Mouse (Mus musculus): ENCODE measurements around the gene Sds. TPM values are rescaled to one million over a fixed set of nuclear protein-coding genes. Genes with fewer than 3 reads are reported as not detected.
"Not testable (repeated sequence)": the region's sequence is repeated elsewhere in the genome, so short reads cannot be mapped to it uniquely, and the experiment has no call there.

Gene Sds
- total and polyA plus RNA-seq, 3 experiments = not detected

- peaks cover 12% of the 10 kb centered on the region for H3K4me1 ChIP-seq (ENCODE audit: insufficient read depth, low read depth, low read length)
- H3K9me3 ChIP-seq (replicated peaks) = no peaks in the 10 kb centered on the region
- H3K27me3 ChIP-seq (ENCODE audit: insufficient read depth, low read length) = no peaks in the 10 kb centered on the region
- no peak for TF ChIP-seq CTCF (IDR thresholded peaks at IDR 0.05; ENCODE audit: low read depth, low read length)
- TF ChIP-seq GATA1 (IDR thresholded peaks at IDR 0.05; ENCODE audit: borderline replicate concordance, low read length) = no peak
- TF ChIP-seq POLR2AphosphoS5 (IDR thresholded peaks at IDR 0.05; ENCODE audit: insufficient replicate concordance, low read depth, low read length) = no peak
- no peak for TF ChIP-seq GATA2 (IDR thresholded peaks at IDR 0.05; ENCODE audit: borderline replicate concordance, low read depth, low read length)
- no peak for TF ChIP-seq TAL1 (conservative IDR thresholded peaks at IDR 0.05; ENCODE audit: low read depth, low read length)
- peaks cover 85% of the 10 kb centered on the region for H3K36me3 ChIP-seq (replicated peaks)
- H3K4me3 ChIP-seq (ENCODE audit: low read depth, low read length) = no peak overlapping the region
- DNase-seq (ENCODE audit: low spot score) (no peak), ATAC-seq (ENCODE audit: extremely low read depth, insufficient number of reproducible peaks, low FRiP score, poor library complexity, severe bottlenecking) (no peak)
These were observed 20.7 kb downstream of the Sds start for GRCm38 (mm10) chr5:120497071-120497470.

GRCm38 (mm10) chr5:120499202-120499601, 22.9 kb downstream of the Sds start:
- ATAC-seq (ENCODE audit: extremely low read depth, insufficient number of reproducible peaks, low FRiP score, poor library complexity, severe bottlenecking) (no peak), DNase-seq (ENCODE audit: low spot score) (no peak)
- H3K4me1 ChIP-seq (ENCODE audit: insufficient read depth, low read depth, low read length) = peaks cover 22% of the 10 kb centered on the region
- H3K27me3 ChIP-seq (ENCODE audit: insufficient read depth, low read length) = no peaks in the 10 kb centered on the region
- no peak for TF ChIP-seq GATA2 (IDR thresholded peaks at IDR 0.05; ENCODE audit: borderline replicate concordance, low read depth, low read length)
- no peak for TF ChIP-seq TAL1 (conservative IDR thresholded peaks at IDR 0.05; ENCODE audit: low read depth, low read length)
- TF ChIP-seq CTCF (IDR thresholded peaks at IDR 0.05; ENCODE audit: low read depth, low read length) = no peak
- TF ChIP-seq GATA1 (IDR thresholded peaks at IDR 0.05; ENCODE audit: borderline replicate concordance, low read length) = no peak
- TF ChIP-seq POLR2AphosphoS5 (IDR thresholded peaks at IDR 0.05; ENCODE audit: insufficient replicate concordance, low read depth, low read length) = no peak
- peaks cover 66% of the 10 kb centered on the region for H3K36me3 ChIP-seq (replicated peaks)
- no peak overlapping the region for H3K4me3 ChIP-seq (ENCODE audit: low read depth, low read length)
- H3K9me3 ChIP-seq (replicated peaks) = no peaks in the 10 kb centered on the region

GRCm38 (mm10) chr5:120500609-120501008, 24.3 kb downstream of the Sds start:
- DNase-seq (ENCODE audit: low spot score); ATAC-seq (ENCODE audit: extremely low read depth, insufficient number of reproducible peaks, low FRiP score, poor library complexity, severe bottlenecking); H3K4me3 ChIP-seq (ENCODE audit: low read depth, low read length); H3K27me3 ChIP-seq (ENCODE audit: insufficient read depth, low read length); H3K9me3 ChIP-seq (replicated peaks): not testable (repeated sequence)
- H3K4me1 ChIP-seq (ENCODE audit: insufficient read depth, low read depth, low read length) = peaks cover 28% of the 10 kb centered on the region
- H3K36me3 ChIP-seq (replicated peaks) = peaks cover 52% of the 10 kb centered on the region

- TF ChIP-seq TAL1 (conservative IDR thresholded peaks at IDR 0.05; ENCODE audit: low read depth, low read length) = no peak
- TF ChIP-seq GATA1 (IDR thresholded peaks at IDR 0.05; ENCODE audit: borderline replicate concordance, low read length) = no peak
- TF ChIP-seq GATA2 (IDR thresholded peaks at IDR 0.05; ENCODE audit: borderline replicate concordance, low read depth, low read length) = no peak
- TF ChIP-seq CTCF (IDR thresholded peaks at IDR 0.05; ENCODE audit: low read depth, low read length) = no peak
- TF ChIP-seq POLR2AphosphoS5 (IDR thresholded peaks at IDR 0.05; ENCODE audit: insufficient replicate concordance, low read depth, low read length) = no peak
These were observed 25.9 kb downstream of the Sds start for GRCm38 (mm10) chr5:120502147-120502621.

GRCm38 (mm10) chr5:120502675-120503143, 26.4 kb downstream of the Sds start:
- Histone ChIP-seq H3K9me3 (replicated peaks) (no peaks in the 10 kb centered on the region), H3K27me3 (ENCODE audit: insufficient read depth, low read length) (peaks cover 9% of the 10 kb centered on the region), H3K4me1 (ENCODE audit: insufficient read depth, low read depth, low read length) (peaks cover 29% of the 10 kb centered on the region), H3K4me3 (ENCODE audit: low read depth, low read length) (peak overlapping the region; percentile 97), H3K36me3 (replicated peaks) (peaks cover 33% of the 10 kb centered on the region)
- DNase-seq (ENCODE audit: low spot score) (no peak), ATAC-seq (ENCODE audit: extremely low read depth, insufficient number of reproducible peaks, low FRiP score, poor library complexity, severe bottlenecking) (no peak)
- TF ChIP-seq GATA2 (IDR thresholded peaks at IDR 0.05; ENCODE audit: borderline replicate concordance, low read depth, low read length) (no peak), GATA1 (IDR thresholded peaks at IDR 0.05; ENCODE audit: borderline replicate concordance, low read length) (no peak), CTCF (IDR thresholded peaks at IDR 0.05; ENCODE audit: low read depth, low read length) (no peak), POLR2AphosphoS5 (IDR thresholded peaks at IDR 0.05; ENCODE audit: insufficient replicate concordance, low read depth, low read length) (no peak), TAL1 (conservative IDR thresholded peaks at IDR 0.05; ENCODE audit: low read depth, low read length) (no peak)

More at GRCm38 (mm10) chr5:120502147-120502621, 25.9 kb downstream of the Sds start:
- ATAC-seq (ENCODE audit: extremely low read depth, insufficient number of reproducible peaks, low FRiP score, poor library complexity, severe bottlenecking) = no peak
- H3K4me1 ChIP-seq (ENCODE audit: insufficient read depth, low read depth, low read length) = peaks cover 29% of the 10 kb centered on the region
- peaks cover 38% of the 10 kb centered on the region for H3K36me3 ChIP-seq (replicated peaks)
- peaks cover 6% of the 10 kb centered on the region for H3K27me3 ChIP-seq (ENCODE audit: insufficient read depth, low read length)
- DNase-seq (ENCODE audit: low spot score) = no peak
- no peaks in the 10 kb centered on the region for H3K9me3 ChIP-seq (replicated peaks)
- H3K4me3 ChIP-seq (ENCODE audit: low read depth, low read length) = peak overlapping the region; percentile 97; the same call in 1 of the 2 replicates

GRCm38 (mm10) chr5:120503144-120503795, 26.9 kb downstream of the Sds start, which contains the start of gene Plbd2:
Gene Plbd2 (minus strand): TSS chr5:120503625.
- ATAC-seq (ENCODE audit: extremely low read depth, insufficient number of reproducible peaks, low FRiP score, poor library complexity, severe bottlenecking) (peak; percentile 42; the same call in 1 of the 2 replicates), DNase-seq (ENCODE audit: low spot score) (peak; percentile 78)
- peaks cover 29% of the 10 kb centered on the region for H3K4me1 ChIP-seq (ENCODE audit: insufficient read depth, low read depth, low read length)
- peaks cover 28% of the 10 kb centered on the region for H3K36me3 ChIP-seq (replicated peaks)
- no peak for TF ChIP-seq POLR2AphosphoS5 (IDR thresholded peaks at IDR 0.05; ENCODE audit: insufficient replicate concordance, low read depth, low read length)
- no peaks in the 10 kb centered on the region for H3K9me3 ChIP-seq (replicated peaks)
- peak within 1 kb of the TSS; percentile 97 for H3K4me3 ChIP-seq (ENCODE audit: low read depth, low read length)
- peaks cover 9% of the 10 kb centered on the region for H3K27me3 ChIP-seq (ENCODE audit: insufficient read depth, low read length)
